Mouse (Mus musculus) bone marrow, adult 2 months (tissue): ENCODE measurements at regions not wholly inside any gene's neighbourhood (a gene's known extent, or its start where the extent isn't known, plus 50 kb on each side); places are given as distances from the start of the nearest gene placed in this dataset.
A peak's percentile ranks its signal among the peaks of the same experiment; 100 is the strongest.

ENCODE experiments used
- H3K27ac ChIP-seq: fragments of 200-500 bp; 2 replicates; pipeline ENCODE4 v1.5.1; 2012; ENCODE audit warnings: low read depth, mild to moderate bottlenecking, control low read depth, inconsistent platforms, low read length; ENCODE audit not compliant: control insufficient read depth, poor library complexity, insufficient read depth
- H3K4me1 ChIP-seq: fragments of 200-500 bp; 2 replicates; pipeline ENCODE4 v1.6.1; 2011; ENCODE audit warnings: low read length; ENCODE audit not compliant: control insufficient read depth, insufficient read depth
- H3K4me3 ChIP-seq: fragments of 200-500 bp; replicated peaks from 2 replicates; pipeline ENCODE3; 2011; ENCODE audit warnings: mild to moderate bottlenecking, low read depth, low read length, control low read depth; ENCODE audit not compliant: control insufficient read depth
- CTCF ChIP-seq: fragments of 200-500 bp; IDR thresholded peaks from 2 replicates; pipeline ENCODE4 v1.5.1; 2011; ENCODE audit warnings: low read length, control low read depth; ENCODE audit not compliant: control insufficient read depth, insufficient read depth
- POLR2A ChIP-seq: fragments of 200-500 bp; IDR thresholded peaks from 2 replicates; pipeline ENCODE4 v1.6.1; 2011; ENCODE audit warnings: low read depth, mild to moderate bottlenecking, control low read depth, low read length, borderline replicate concordance; ENCODE audit not compliant: control insufficient read depth
- WGBS: fragments of 180-500 bp; shearing (Covaris S2); methylation state at CpG from one replicate; pipeline ENCODE4 v1.1.7; 2018; 5-methylcytosine and 5-hydroxymethylcytosine counted together

DNA sequence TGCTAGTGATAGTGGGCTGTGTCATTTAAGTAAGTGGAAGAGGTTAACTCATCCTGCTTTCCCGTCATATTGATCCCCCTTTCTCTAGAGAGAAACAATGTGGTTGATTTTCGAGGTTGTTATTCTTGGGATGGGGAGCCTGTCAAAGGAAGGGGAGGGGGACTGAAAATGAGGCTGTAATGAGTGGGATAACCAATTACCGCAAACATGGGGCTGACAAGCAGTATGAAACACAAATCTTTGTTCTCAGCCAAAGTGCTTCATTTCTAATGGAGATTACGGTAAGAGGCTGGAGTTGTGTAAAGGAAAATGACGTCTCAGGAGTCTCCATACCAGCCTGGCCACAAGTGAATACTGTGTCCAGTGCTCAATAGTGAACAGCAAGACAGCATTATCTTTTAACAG, 301.9 kb upstream of the Nr5a2 start:
- 67% methylated on average over 5 of the region's 5 CpGs for WGBS
- TF ChIP-seq CTCF (no peak), POLR2A (no peak)

DNA sequence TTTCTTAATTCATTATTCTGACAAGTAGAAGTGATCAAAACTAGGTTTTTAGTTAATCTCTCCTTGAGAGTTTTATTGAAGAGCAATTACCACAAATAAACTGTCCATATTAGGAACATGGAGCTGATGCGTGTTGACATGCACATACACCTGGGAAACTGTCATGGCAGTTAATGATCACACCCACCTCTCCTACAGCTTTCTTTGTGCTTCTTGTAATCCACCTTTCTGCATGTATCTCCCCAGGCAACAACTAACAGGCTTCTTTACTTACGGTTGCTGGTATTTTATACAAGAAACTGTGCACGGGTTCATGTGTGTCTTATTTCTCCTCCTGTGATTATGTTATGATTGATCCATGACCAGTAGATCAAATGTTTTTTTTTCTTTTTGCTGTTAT, 296.0 kb upstream of the Nr5a2 start:
- WGBS: 82% methylated on average over 3 of the region's 3 CpGs
- no peak for TF ChIP-seq POLR2A
- no peak for TF ChIP-seq CTCF
- Histone ChIP-seq H3K4me3 (no peak overlapping the region), H3K27ac (no peak overlapping the region), H3K4me1 (no peaks in the 10 kb centered on the region)

More for the DNA sequence above, 301.9 kb upstream of the Nr5a2 start:
- H3K27ac ChIP-seq: no peak overlapping the region
- no peaks in the 10 kb centered on the region for H3K4me1 ChIP-seq
- H3K4me3 ChIP-seq: no peak overlapping the region

DNA sequence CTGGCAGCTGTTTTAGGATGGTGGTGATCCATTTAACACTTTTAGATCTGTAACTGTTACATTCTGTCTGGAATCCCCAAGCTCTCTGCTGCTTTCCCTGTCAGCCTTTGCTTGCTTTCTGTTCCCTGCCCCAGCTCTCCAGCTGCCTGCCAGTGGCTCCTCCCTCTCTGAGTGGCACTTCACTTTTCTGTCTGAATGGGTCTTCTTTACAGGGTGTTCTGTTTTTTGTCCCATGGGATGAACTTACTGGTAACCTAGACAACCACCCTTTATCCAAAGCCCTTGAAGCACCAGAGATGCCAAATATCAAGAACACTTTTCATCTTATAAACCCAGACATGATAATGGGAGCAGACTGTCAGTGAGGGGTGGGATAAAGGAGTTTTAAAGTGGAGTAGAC, 294.8 kb upstream of the Nr5a2 start:
- Histone ChIP-seq H3K27ac (no peak overlapping the region), H3K4me3 (no peak overlapping the region), H3K4me1 (no peaks in the 10 kb centered on the region)
- TF ChIP-seq POLR2A (no peak), CTCF (no peak)

DNA sequence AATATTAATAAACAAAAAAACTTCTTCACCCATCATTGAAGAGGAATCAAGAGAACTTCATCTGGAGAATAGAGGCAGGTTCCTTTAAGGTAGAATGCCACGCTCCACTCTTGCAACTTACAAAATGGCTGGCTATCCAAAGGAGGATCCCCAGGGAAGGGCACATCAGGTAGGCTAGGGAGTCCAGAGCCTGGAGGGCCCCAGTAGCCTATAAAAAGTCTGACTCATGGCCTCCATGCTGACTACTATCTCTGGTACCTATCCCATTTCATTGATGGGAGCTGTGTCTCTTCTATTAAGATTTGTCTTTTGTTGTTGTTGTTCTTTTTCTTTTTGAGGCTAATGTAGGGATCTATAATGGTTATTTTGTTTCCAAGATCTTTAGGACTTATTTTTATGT, 294.4 kb upstream of the Nr5a2 start:
- TF ChIP-seq POLR2A (no peak), CTCF (no peak)
- no peaks in the 10 kb centered on the region for H3K4me1 ChIP-seq
- H3K27ac ChIP-seq: no peak overlapping the region
- WGBS: 85% methylated on average over 1 of the region's 1 CpGs
- no peak overlapping the region for H3K4me3 ChIP-seq

DNA sequence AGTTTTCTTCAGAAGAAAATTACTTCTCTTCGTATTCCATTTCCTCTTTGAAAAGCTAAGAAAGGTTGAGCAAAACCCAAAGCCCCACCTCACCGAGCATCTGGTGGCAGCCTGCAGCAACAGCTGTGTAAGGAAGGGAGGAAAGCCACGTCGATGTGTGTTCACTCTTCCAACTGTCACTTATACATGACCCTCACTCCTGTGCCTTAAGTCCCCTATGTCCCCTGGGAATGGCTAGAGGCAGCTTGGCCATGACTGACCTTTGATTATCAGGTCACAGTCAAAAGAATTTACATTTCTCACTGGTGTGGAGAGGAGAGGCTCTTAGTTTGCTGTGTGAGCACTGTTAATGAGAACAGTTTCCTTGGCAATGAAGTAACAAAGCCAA, 266.8 kb upstream of the Nr5a2 start:
- H3K4me1 ChIP-seq: no peaks in the 10 kb centered on the region
- no peak overlapping the region for H3K27ac ChIP-seq
- no peak for TF ChIP-seq POLR2A
- no peak for TF ChIP-seq CTCF
- WGBS: 49% methylated on average over 4 of the region's 4 CpGs
- no peak overlapping the region for H3K4me3 ChIP-seq

DNA sequence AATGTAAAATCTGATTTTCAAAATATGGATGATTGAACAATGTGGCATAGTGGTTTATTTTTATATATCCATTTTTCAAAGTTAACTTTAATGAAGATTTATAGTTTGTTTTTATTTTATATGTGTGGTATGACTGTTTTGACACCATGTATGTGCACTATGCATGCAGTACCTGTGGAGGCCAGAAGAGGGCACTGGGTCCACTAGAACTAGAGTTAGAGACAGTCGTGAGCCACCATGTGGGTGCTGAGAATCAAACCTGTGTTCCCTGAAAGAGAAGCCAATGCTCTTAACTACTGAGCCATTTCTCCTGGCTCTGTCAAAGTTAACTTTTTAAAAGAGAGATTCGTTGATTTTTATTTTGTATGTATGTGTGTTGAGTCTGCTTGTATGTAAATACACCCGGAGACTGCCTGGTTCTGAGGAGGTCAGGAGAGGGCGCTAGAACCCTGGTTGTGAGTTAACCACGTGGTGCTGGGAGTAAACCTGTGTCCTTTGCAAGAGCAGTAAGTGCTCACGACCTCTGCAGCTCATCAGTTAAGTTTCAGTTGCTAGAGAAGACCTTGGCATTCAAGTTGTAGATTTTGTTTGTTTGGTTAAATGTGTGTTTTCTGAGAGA, 266.3 kb upstream of the Nr5a2 start:
- Histone ChIP-seq H3K4me1 (no peaks in the 10 kb centered on the region), H3K4me3 (no peak overlapping the region), H3K27ac (no peak overlapping the region)
- TF ChIP-seq POLR2A (no peak), CTCF (peak; percentile 28; the same call in 1 of the 2 replicates)
- 73% methylated on average over 6 of the region's 6 CpGs for WGBS

DNA sequence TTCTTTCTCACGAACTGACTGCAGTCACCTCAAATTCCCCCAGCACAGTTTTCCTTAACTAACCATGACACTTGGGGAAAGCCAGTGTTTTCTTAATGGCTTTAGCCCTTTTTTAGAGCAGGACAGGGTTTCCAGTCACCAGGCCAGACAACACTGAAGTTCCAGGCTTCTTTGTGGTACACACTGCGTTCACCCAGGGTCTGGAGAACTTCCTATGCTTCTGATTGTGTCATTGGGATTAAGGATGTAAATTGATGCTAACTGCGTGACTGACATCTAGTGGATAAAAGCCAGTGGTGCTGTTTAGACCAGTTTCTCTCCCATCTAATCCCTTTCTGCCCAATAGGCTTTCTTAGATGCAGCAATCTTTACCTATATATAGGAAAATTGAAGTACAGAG, 265.2 kb upstream of the Nr5a2 start:
- H3K4me1 ChIP-seq: no peaks in the 10 kb centered on the region
- 24% methylated on average over 3 of the region's 3 CpGs for WGBS

DNA sequence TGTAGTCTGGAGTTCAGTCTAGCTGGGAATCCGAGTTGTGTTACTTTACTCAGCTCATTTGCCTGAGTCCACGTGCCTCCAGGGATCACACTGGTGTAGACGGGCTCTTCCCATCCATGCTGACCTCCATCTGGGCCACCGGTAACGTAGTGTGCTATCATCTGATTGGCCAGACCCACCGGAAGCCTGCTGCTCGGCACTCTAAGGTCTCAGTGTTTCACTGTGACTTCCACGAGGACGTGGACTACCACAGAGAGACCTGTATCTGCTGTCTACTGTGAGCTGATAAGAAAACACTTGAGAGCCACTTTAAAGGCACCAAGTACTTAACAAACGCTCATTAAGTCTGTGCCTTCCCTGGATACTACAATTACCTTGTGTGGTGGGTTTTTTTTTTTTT, 262.8 kb upstream of the Nr5a2 start:
- Histone ChIP-seq H3K27ac (no peak overlapping the region), H3K4me3 (no peak overlapping the region), H3K4me1 (no peaks in the 10 kb centered on the region)
- 19% methylated on average over 10 of the region's 10 CpGs for WGBS
- TF ChIP-seq POLR2A: no peak
- TF ChIP-seq CTCF: no peak

More for the DNA sequence above, 265.2 kb upstream of the Nr5a2 start:
- TF ChIP-seq CTCF (no peak), POLR2A (no peak)
- Histone ChIP-seq H3K4me3 (no peak overlapping the region), H3K27ac (no peak overlapping the region)
